Mouse (Mus musculus) liver, embryonic 13.5 days (tissue): ENCODE results near the gene Fscn3. TPM values are rescaled to one million over a fixed set of nuclear protein-coding genes. Genes with fewer than 3 reads are reported as not detected.

Experiments
- ATAC-seq: fragments of 200-750 bp; cut with Nextera tagmentation; 2 replicates; pipeline ENCODE4 v1.8.0; 2017; ENCODE audit warnings: low read depth, mild to moderate bottlenecking, moderate number of reproducible peaks, moderate library complexity
- DNase-seq: peaks from one replicate; pipeline ENCODE4 v3.0.0; 2022
- H3K27ac ChIP-seq: fragments of 300-500 bp; sonication (generic); 2 replicates; pipeline ENCODE4 v1.5.1; 2015; ENCODE audit warnings: moderate library complexity, mild to moderate bottlenecking, inconsistent platforms
- H3K27me3 ChIP-seq: fragments of 300-500 bp; sonication (generic); 2 replicates; pipeline ENCODE4 v1.6.1; 2015; ENCODE audit warnings: mild to moderate bottlenecking, inconsistent platforms
- H3K36me3 ChIP-seq: fragments of 300-500 bp; sonication (generic); 2 replicates; pipeline ENCODE4 v1.6.1; 2015; ENCODE audit warnings: mild to moderate bottlenecking, inconsistent platforms
- H3K4me1 ChIP-seq: fragments of 300-500 bp; sonication (generic); replicated peaks from 2 replicates; pipeline ENCODE4 v1.6.1; 2015; ENCODE audit warnings: inconsistent platforms
- H3K4me2 ChIP-seq: fragments of 300-500 bp; sonication (generic); 2 replicates; pipeline ENCODE4 v1.6.1; 2015; ENCODE audit warnings: inconsistent platforms, mild to moderate bottlenecking, moderate library complexity
- H3K4me3 ChIP-seq: fragments of 300-500 bp; sonication (generic); replicated peaks from 2 replicates; pipeline ENCODE4 v1.5.1; 2015; ENCODE audit warnings: mild to moderate bottlenecking, inconsistent platforms
- H3K9ac ChIP-seq: fragments of 300-500 bp; sonication (generic); 2 replicates; pipeline ENCODE4 v1.6.1; 2015; ENCODE audit warnings: mild to moderate bottlenecking, inconsistent platforms
- H3K9me3 ChIP-seq: fragments of 300-500 bp; sonication (generic); replicated peaks from 2 replicates; pipeline ENCODE4 v1.6.1; 2016; ENCODE audit warnings: inconsistent platforms
- WGBS: fragments of 180-500 bp; shearing (Covaris S2); methylation state at CpG from one replicate; pipeline ENCODE4 v1.1.7; 2015; ENCODE audit not compliant: insufficient replicate concordance; 5-methylcytosine and 5-hydroxymethylcytosine counted together
- polyA plus RNA-seq: library from polyadenylated mRNA; unstranded; fragments of >200 nt; fragmentation: Nextera tagmentation; extraction: Ambion mirVana; gene quantifications from 2 replicates; pipeline ENCODE4 v1.2.1, GENCODE M21; 2015

Gene Fscn3
- polyA plus RNA-seq, 1 experiment from 2014 or later: 1.2 TPM

- DNase-seq: no peak
- no peaks in the 10 kb centered on the region for H3K27me3 ChIP-seq
- no peaks in the 10 kb centered on the region for H3K36me3 ChIP-seq
- no peak overlapping the region for H3K4me2 ChIP-seq
- H3K4me3 ChIP-seq: no peak overlapping the region
- no peak for ATAC-seq
- H3K27ac ChIP-seq: no peak overlapping the region
- no peaks in the 10 kb centered on the region for H3K4me1 ChIP-seq
- H3K9me3 ChIP-seq: no peaks in the 10 kb centered on the region
- WGBS: 63% methylated on average over 5 of the region's 5 CpGs
- H3K9ac ChIP-seq: no peak overlapping the region
Observed at GRCm38 (mm10) chr6:28470621-28471020, 43.0 kb downstream of the Fscn3 start.

- DNase-seq (no peak), ATAC-seq (no peak)
- H3K9me3 ChIP-seq: no peaks in the 10 kb centered on the region
- no peak overlapping the region for H3K4me2 ChIP-seq
- no peak overlapping the region for H3K27ac ChIP-seq
- no peak overlapping the region for H3K9ac ChIP-seq
- no peaks in the 10 kb centered on the region for H3K4me1 ChIP-seq
- no peaks in the 10 kb centered on the region for H3K36me3 ChIP-seq
- H3K4me3 ChIP-seq: no peak overlapping the region
- H3K27me3 ChIP-seq: no peaks in the 10 kb centered on the region
- 64% methylated on average over 9 of the region's 9 CpGs for WGBS
Observed at GRCm38 (mm10) chr6:28471284-28472035, 43.9 kb downstream of the Fscn3 start.

- no peak for DNase-seq
- Histone ChIP-seq H3K36me3 (no peaks in the 10 kb centered on the region), H3K27me3 (no peaks in the 10 kb centered on the region), H3K9ac (no peak overlapping the region), H3K4me3 (no peak overlapping the region), H3K9me3 (no peaks in the 10 kb centered on the region), H3K4me1 (peaks cover 13% of the 10 kb centered on the region), H3K27ac (no peak overlapping the region), H3K4me2 (no peak overlapping the region)
- 78% methylated on average over 4 of the region's 4 CpGs for WGBS
- no peak for ATAC-seq
Observed at GRCm38 (mm10) chr6:28474211-28474610, 46.6 kb downstream of the Fscn3 start.

- Histone ChIP-seq H3K4me1 (peaks cover 18% of the 10 kb centered on the region), H3K9me3 (no peaks in the 10 kb centered on the region), H3K4me3 (no peak within 1 kb of the TSS), H3K36me3 (no peaks in the 10 kb centered on the region), H3K9ac (no peak within 1 kb of the TSS), H3K4me2 (no peak within 1 kb of the TSS), H3K27ac (no peak within 1 kb of the TSS), H3K27me3 (no peaks in the 10 kb centered on the region)
- 74% methylated on average over 5 of the region's 5 CpGs for WGBS
- DNase-seq: no peak
- no peak for ATAC-seq
Observed at GRCm38 (mm10) chr6:28474839-28475238, 47.2 kb downstream of the Fscn3 start, which contains the start of gene Snd1. Gene Snd1 (plus strand): TSS chr6:28475139.

DNA sequence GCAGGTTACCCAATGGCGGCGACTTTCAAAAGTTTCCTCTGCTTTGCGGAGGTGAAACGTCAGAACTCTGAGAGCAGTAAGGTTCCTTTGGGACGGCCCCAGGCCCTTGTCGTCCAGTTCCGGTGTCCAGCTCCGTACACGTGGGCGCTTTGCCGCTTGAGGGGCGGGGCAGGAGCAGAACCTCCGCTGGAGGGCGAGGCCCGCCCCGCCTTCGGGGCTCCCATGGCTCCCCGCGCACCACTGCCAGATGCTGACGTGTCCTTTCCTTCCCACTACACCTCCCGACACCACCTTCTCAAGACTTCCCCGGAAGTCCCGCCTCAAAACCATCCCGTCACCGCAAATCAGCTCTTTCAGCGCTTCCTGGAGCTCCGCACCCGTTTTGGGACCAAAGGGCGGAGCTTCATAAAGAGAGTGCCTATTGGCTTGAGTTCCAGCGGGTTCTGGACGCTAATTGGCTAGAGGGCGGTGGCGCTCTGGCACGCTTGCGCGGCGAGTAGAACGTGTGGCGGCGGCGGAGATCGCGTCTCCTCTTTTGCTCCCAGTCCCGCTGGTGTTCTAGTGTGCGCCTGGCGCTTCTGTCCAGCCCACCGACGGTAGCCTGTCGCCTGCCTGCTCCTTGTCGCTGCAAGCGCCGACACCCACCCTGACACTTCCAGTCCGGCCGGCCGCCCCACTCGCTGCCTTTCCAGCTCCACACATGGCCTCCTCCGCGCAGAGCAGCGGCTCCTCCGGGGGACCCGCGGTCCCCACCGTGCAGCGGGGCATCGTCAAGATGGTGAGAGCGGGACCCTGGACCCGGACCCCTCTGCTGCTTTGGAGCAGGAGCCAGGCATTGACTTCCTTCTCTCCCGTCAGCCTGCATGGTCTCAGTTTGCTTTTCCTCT is 52.5 kb downstream of the Fscn3 start:
- ATAC-seq: peak; percentile 98
- H3K4me1 ChIP-seq: peaks cover 64% of the 10 kb centered on the region
- H3K36me3 ChIP-seq: peaks cover 16% of the 10 kb centered on the region
- no peaks in the 10 kb centered on the region for H3K27me3 ChIP-seq
- peak overlapping the region; percentile 88 for H3K4me2 ChIP-seq
- no peaks in the 10 kb centered on the region for H3K9me3 ChIP-seq
- H3K27ac ChIP-seq: peak overlapping the region; percentile 83
- peak; percentile 98 for DNase-seq
- H3K9ac ChIP-seq: peak overlapping the region; percentile 84
- WGBS: under 1% methylated on average over 68 of the region's 68 CpGs
- peak overlapping the region; percentile 83 for H3K4me3 ChIP-seq

- no peaks in the 10 kb centered on the region for H3K9me3 ChIP-seq
- no peaks in the 10 kb centered on the region for H3K27me3 ChIP-seq
- WGBS: 4% methylated on average over 21 of the region's 21 CpGs
- peaks cover 24% of the 10 kb centered on the region for H3K36me3 ChIP-seq
- H3K9ac ChIP-seq: peak overlapping the region; percentile 84
- H3K4me1 ChIP-seq: peaks cover 72% of the 10 kb centered on the region
- peak overlapping the region; percentile 83 for H3K27ac ChIP-seq
- ATAC-seq (no peak), DNase-seq (no peak)
- H3K4me2 ChIP-seq: peak overlapping the region; percentile 88
- peak overlapping the region; percentile 83 for H3K4me3 ChIP-seq
Observed at GRCm38 (mm10) chr6:28480752-28481492, 53.3 kb downstream of the Fscn3 start.

DNA sequence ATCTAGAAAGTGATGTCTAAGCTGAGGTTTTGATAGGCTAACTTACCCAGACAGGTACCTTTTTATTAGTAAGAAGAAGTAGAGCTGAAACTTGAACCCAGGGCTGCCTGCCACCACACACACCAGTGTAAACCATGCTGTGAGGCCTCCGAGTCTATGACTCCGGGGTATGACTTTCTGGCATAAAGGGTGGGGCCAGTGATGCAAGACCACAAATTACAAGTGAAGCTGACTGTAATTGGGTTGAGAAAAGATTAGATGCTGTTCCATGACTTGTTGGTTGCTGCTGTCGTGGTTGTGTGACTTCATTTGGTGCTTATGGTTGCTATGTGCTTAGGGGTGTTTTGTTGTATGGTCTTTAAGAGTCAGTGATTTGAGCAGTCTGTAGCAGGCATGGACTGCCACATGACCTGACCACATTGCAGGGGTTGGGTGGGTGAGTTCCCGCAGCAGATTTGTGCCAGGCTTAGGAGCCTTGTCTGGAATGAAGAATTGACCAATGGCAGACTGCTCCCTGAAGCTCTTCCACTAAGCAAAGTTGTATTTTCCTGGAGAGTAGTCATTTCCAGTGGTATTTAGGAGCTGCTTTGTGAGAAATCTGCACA is 55.2 kb downstream of the Fscn3 start:
- Histone ChIP-seq H3K4me3 (peak overlapping the region; percentile 83; the same call in 1 of the 2 replicates), H3K36me3 (peaks cover 24% of the 10 kb centered on the region), H3K27me3 (no peaks in the 10 kb centered on the region), H3K9me3 (no peaks in the 10 kb centered on the region), H3K4me2 (peak overlapping the region; percentile 88), H3K27ac (no peak overlapping the region), H3K9ac (peak overlapping the region; percentile 40), H3K4me1 (peaks cover 91% of the 10 kb centered on the region)
- DNase-seq (no peak), ATAC-seq (no peak)
- WGBS: 45% methylated on average over 4 of the region's 4 CpGs

DNA sequence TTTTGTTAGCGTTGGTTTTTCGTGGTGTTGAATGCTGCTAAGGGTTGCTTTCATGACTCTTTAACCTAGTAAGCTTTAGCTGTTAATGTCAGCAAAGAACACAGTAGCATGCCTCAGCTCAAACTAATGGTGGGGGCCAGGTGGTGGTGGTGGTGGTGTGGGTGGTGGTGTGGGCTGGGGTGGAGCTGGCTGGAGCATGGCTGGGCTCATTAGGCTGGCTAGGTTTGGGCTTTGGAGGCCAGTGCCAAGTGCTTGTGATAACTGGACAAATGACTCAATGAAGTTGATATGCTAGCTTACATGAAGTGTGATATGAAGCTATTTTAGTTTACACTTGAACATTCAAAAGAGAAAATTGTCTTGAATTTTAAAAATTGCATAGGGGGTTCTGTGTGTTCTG is 58.4 kb downstream of the Fscn3 start:
- Histone ChIP-seq H3K4me2 (no peak overlapping the region), H3K4me3 (no peak overlapping the region), H3K9ac (no peak overlapping the region), H3K27ac (no peak overlapping the region), H3K4me1 (peaks cover 78% of the 10 kb centered on the region), H3K9me3 (no peaks in the 10 kb centered on the region), H3K36me3 (peaks cover 43% of the 10 kb centered on the region), H3K27me3 (no peaks in the 10 kb centered on the region)
- WGBS: 89% methylated on average over 2 of the region's 2 CpGs
- ATAC-seq (no peak), DNase-seq (no peak)

DNA sequence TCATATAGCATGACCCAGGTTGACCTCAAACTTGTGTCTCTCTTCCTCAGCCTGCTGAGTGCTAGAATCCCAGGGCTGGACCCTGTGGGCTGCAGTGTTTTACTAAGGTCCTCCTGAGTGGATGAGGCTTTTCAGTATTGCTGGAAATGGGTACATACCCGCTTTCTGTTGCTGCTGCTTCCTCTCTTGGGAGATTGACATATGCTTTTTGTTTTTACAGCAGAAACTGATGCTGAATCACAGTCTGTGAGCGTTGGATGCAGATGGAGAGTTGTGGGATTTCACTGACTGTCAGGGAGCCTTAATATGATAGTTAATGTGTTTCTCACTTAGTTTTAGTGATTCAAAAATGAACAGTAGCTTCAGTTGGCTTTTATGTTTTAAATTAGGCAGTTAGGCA is 58.9 kb downstream of the Fscn3 start:
- no peak for DNase-seq
- Histone ChIP-seq H3K9me3 (no peaks in the 10 kb centered on the region), H3K36me3 (peaks cover 47% of the 10 kb centered on the region), H3K9ac (no peak overlapping the region), H3K4me2 (no peak overlapping the region; the same call in 1 of the 2 replicates), H3K4me1 (peaks cover 74% of the 10 kb centered on the region), H3K27ac (no peak overlapping the region), H3K4me3 (no peak overlapping the region), H3K27me3 (no peaks in the 10 kb centered on the region)
- WGBS: 56% methylated on average over 2 of the region's 2 CpGs
- ATAC-seq: no peak

DNA sequence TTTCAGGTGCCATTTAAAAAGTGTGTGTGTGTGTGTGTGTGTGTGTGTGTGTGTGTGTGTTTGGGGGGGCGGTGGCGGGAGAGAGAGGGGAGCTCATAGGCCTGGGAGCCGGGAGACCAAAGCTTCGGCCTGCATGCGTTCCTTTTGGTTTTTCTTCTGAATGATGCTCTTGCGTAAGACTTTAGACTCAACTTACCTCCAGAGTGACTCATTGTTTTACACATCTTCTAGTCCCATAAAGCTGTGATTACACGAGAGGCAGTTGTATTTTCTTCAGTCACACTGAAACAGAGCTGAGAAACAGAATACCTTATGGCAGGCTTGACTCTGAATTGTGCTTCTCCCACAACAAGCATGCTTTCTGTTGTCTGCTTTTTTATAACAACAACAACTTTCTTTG is 59.3 kb downstream of the Fscn3 start:
- Histone ChIP-seq H3K9ac (no peak overlapping the region), H3K9me3 (no peaks in the 10 kb centered on the region), H3K27ac (no peak overlapping the region), H3K4me2 (no peak overlapping the region), H3K4me1 (peaks cover 69% of the 10 kb centered on the region), H3K4me3 (no peak overlapping the region), H3K36me3 (peaks cover 45% of the 10 kb centered on the region), H3K27me3 (no peaks in the 10 kb centered on the region)
- no peak for DNase-seq
- WGBS: 86% methylated on average over 7 of the region's 7 CpGs
- ATAC-seq: no peak
